Mouse (Mus musculus): ENCODE data around the gene Mettl13. TPM values are rescaled to one million over a fixed set of nuclear protein-coding genes. Genes with fewer than 3 reads are reported as not detected.

Gene Mettl13
- polyA plus RNA-seq (2012; rRNA removed): 3.7 and 4.2 TPM in 2 replicates

DNA sequence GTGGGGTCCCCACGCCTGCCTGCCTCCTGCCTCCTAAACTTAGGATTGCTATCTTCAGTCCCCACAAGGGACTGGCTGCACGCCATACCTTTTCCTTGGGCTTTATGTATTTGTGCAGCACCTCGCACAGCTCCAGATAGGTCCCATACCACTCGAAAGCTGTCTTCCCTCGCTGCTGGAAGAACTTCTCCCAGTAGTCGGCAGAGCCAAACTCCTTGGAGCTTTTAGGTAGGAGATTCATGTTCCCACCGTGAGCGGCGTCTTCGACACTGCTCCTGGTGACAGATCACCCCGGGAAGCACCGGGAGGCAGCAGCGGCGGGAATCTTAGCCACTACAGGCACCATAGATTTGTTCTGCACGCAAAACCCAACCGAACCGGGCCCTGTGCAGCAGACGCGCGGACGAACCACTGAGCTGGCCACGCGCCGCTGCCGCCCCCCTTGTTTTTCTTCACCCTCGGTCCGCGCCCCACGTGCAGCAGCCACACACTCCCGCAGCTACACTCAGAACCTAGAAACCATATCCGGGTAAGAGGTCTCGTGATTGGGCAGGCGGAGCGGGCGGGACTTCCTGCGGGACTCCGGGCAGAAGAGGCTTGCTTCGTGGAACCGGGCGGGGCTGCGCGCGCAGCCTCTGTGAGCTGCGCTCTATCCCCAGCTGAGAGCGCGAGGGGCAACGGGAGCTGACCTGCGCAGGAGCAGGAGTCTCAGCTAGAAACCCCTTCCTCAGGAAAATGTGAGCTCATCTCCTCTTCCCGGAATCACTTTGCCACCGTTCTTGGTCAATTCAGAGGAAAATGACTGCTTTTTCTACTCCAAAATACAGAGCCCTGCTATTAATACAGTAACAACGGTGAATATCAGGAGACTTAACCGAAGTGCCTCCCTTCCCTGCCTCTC is at the start of gene Mettl13:
Gene Mettl13 (minus strand): TSS at position 536 of the 901 bp plus-strand sequence.

GRCm38 (mm10) chr1:162570260-162570748 is 22.0 kb upstream of the Mettl13 start, which contains the start of gene Vamp4:
TSS of gene Vamp4 (plus strand) at chr1:162570515.

Other genes starting within 250 kb of the Mettl13 start
- 0.29 and 0.42 TPM in 2 replicates for gene Dnm3, start 70.5 kb downstream of the Mettl13 start, polyA plus RNA-seq (2012; rRNA removed)
- 9.3 and 10.0 TPM in 2 replicates for gene Vamp4, start 22.0 kb upstream of the Mettl13 start, polyA plus RNA-seq (2012; rRNA removed)
- 0.01 TPM in 1 of 2 replicates, not detected in the other for gene Myoc, start 90.6 kb upstream of the Mettl13 start, polyA plus RNA-seq (2012; rRNA removed)
- gene Myocos, start 109.7 kb upstream of the Mettl13 start, polyA plus RNA-seq (2012; rRNA removed): not detected in 2 replicates
- 7.6 and 9.8 TPM in 2 replicates for gene Prrc2c, start 192.0 kb upstream of the Mettl13 start, polyA plus RNA-seq (2012; rRNA removed)